Mouse (Mus musculus): Measurements from ENCODE around the gene Itpr2. TPM values are rescaled to one million over a fixed set of nuclear protein-coding genes. Genes with fewer than 3 reads are reported as not detected.

Itpr2 gene
- polyA plus RNA-seq, 1 experiment from 2014 or later: 4.1 TPM

DNA sequence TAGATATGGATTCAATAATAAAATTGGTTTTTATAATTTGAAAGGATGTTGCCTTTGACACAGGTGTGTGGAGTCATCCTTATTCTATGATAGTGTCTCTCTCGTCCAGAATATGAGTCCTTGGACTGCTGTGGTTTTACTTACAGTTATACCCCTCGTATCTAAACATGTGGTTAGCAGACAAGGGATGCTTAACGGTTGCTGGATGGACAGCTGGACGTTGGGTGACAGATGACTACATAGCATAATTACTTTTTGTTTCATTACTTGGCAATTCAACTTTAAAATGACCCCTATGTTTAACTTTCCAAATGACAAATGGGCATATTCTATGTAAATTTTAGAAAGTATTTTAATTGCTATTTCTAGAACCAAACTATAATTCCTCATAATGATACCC is 297.6 kb downstream of the Itpr2 start:
- WGBS: 82% methylated on average over 4 of the region's 4 CpGs
- H3K27ac ChIP-seq: no peak overlapping the region
- H3K27me3 ChIP-seq (ENCODE audit: poor library complexity, severe bottlenecking): no peaks in the 10 kb centered on the region
- DNase-seq (ENCODE audit: extremely low spot score, low spot score): no peak
- H3K9me3 ChIP-seq: no peaks in the 10 kb centered on the region
- no peak overlapping the region for H3K4me3 ChIP-seq
- no peaks in the 10 kb centered on the region for H3K4me1 ChIP-seq
- no peaks in the 10 kb centered on the region for H3K36me3 ChIP-seq (replicated peaks)

DNA sequence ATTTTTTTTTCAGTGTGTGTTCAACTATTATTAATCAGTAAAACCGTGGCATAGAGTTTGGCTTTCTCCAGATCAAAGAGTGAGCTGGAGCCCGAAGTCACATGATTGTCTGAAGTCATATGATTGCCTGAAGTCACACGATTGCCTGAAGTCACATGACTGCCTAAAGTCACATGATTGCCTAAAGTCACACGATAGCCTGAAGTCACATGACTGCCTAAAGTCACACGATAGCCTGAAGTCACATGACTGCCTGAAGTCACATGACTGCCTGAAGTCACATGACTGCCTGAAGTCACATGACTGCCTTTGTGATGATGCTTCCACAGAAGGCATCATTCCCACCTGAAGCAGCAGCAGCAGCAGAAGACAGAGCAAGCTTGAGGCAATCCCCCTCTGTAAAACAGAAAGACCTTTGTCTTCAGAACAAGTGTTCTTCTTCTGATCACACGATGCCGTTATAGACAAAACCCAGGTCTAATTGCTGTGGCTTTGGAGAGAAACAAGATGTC is 304.1 kb downstream of the Itpr2 start:
- no peaks in the 10 kb centered on the region for H3K27me3 ChIP-seq (ENCODE audit: poor library complexity, severe bottlenecking)
- H3K4me1 ChIP-seq: no peaks in the 10 kb centered on the region
- H3K27ac ChIP-seq: no peak overlapping the region
- H3K4me3 ChIP-seq: no peak overlapping the region
- H3K9me3 ChIP-seq: peaks cover 4% of the 10 kb centered on the region; the same call in 1 of the 2 replicates
- WGBS: 94% methylated on average over 7 of the region's 7 CpGs
- no peaks in the 10 kb centered on the region for H3K36me3 ChIP-seq (replicated peaks)
- no peak for DNase-seq (ENCODE audit: extremely low spot score, low spot score)

DNA sequence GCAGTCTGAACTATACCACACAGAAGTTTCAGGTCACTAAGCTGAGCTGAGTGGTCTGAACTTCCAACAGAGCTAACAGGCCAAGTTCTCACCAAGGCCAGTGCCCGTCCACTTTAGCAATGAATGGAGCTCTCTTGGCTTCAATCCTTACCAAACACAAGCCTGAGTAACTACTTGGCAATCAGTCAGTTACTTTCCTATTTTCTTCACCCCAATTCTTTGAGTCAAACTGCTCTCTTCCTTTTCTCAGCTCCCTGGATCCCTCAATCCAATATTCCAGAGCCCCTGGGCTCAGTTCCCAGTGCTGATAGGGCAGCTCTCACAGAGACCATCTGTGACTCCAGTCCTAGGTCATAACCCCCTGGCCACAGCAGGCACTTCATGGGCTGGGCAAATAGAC is 305.3 kb downstream of the Itpr2 start:
- DNase-seq (ENCODE audit: extremely low spot score, low spot score): no peak
- peaks cover 4% of the 10 kb centered on the region; the same call in 1 of the 2 replicates for H3K9me3 ChIP-seq

DNA sequence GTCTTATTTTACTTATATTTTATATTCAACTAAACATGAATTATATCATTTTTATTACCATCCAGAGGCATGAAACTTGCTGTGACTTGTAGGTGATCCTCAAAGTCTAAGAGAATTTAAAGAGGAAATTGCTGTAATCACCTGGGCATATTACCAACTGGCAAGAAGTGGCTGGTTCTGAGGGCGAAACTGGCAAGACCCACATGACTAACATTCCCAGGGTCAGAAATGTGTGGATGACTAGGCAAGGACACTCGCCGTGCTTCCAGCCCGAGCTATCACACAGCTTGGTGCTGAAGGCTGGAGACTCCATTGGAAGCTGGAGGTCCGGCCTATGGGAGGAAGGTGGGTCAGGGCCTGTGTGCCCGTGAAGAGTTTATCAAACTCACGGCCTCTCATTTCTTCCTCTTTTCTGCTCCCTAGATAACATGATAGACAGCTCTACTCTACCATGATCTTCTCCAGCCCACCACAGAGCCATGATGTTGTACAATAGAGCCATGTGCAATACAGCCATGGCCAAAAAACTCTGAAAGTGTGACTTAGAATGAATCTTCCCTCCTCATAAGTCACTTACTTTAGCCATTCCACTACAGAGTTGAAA is 306.1 kb downstream of the Itpr2 start:
- H3K4me1 ChIP-seq: no peaks in the 10 kb centered on the region
- DNase-seq (ENCODE audit: extremely low spot score, low spot score): no peak
- H3K4me3 ChIP-seq: no peak overlapping the region
- H3K9me3 ChIP-seq: peaks cover 4% of the 10 kb centered on the region; the same call in 1 of the 2 replicates
- 92% methylated on average over 7 of the region's 7 CpGs for WGBS
- no peaks in the 10 kb centered on the region for H3K27me3 ChIP-seq (ENCODE audit: poor library complexity, severe bottlenecking)
- H3K36me3 ChIP-seq (replicated peaks): no peaks in the 10 kb centered on the region
- H3K27ac ChIP-seq: no peak overlapping the region

More for the DNA sequence above, 305.3 kb downstream of the Itpr2 start:
- Histone ChIP-seq H3K27ac (no peak overlapping the region), H3K27me3 (ENCODE audit: poor library complexity, severe bottlenecking) (no peaks in the 10 kb centered on the region), H3K4me3 (no peak overlapping the region), H3K36me3 (replicated peaks) (no peaks in the 10 kb centered on the region), H3K4me1 (no peaks in the 10 kb centered on the region)
- WGBS: 87% methylated on average over 1 of the region's 1 CpGs

DNA sequence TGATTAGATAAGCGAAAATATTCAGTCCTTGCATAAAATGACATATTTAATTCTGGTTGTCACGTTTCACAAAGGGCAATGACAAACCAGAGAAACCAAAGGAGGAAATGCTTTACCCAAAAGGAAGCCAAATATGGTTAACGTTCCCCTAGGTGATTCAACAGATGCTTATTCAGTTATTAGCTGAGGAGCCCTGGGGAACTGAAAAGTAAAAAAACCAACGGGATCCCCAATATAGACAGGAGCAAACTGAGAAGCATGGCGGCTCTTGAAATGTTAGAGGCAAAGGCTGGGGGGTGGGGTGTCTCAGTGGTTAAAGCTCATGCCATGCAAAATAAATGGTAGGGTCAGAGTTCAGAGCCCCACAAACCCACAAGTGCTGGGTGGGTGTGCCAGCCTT is 310.1 kb downstream of the Itpr2 start:
- H3K4me3 ChIP-seq: no peak overlapping the region
- no peaks in the 10 kb centered on the region for H3K27me3 ChIP-seq (ENCODE audit: poor library complexity, severe bottlenecking)
- WGBS: 88% methylated on average over 5 of the region's 5 CpGs
- no peak for DNase-seq (ENCODE audit: extremely low spot score, low spot score)
- no peaks in the 10 kb centered on the region for H3K36me3 ChIP-seq (replicated peaks)
- peaks cover 4% of the 10 kb centered on the region; the same call in 1 of the 2 replicates for H3K9me3 ChIP-seq
- H3K4me1 ChIP-seq: no peaks in the 10 kb centered on the region
- H3K27ac ChIP-seq: no peak overlapping the region

DNA sequence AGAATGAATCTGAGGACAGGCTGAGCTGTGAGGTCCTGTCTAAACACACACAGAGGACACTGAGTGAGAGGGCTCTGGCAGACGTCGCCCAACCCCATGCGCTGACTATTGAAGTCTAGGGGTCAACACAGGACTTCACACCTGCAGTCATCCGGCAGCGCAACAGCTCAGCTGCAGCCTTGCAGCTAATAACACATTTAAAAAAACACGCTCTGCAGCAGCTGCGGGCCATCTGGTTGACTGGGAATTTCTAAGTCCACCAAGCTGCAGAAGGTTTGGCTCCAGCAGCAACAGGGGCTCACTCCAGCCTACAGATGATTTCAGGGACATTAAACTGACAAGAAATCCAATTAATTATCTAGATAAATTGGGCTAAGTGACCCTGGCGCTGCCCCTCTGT is 312.0 kb downstream of the Itpr2 start:
- DNase-seq (ENCODE audit: extremely low spot score, low spot score): no peak
- no peak overlapping the region for H3K4me3 ChIP-seq
- no peak overlapping the region for H3K27ac ChIP-seq
- H3K9me3 ChIP-seq: peaks cover 4% of the 10 kb centered on the region; the same call in 1 of the 2 replicates
- no peaks in the 10 kb centered on the region for H3K36me3 ChIP-seq (replicated peaks)
- H3K4me1 ChIP-seq: no peaks in the 10 kb centered on the region
- no peaks in the 10 kb centered on the region for H3K27me3 ChIP-seq (ENCODE audit: poor library complexity, severe bottlenecking)
- 84% methylated on average over 8 of the region's 8 CpGs for WGBS

DNA sequence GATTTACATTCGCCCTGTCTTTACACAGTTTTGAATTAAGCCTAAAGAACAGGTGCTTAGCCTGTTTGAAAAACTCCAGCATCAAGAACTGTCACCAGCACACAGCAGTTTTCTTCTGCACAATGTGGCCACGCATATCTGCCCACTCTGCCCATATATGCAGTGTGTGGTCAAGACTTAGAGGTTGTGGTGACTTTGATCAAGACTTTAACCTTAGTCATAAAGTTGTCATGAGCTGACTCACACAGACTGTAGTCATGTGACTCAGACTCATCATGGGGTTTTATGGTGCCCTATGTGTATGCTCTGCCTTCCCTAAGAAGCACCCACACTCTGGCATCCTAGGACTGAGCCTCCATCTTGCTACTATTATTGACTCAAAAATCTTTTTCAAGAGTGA is 316.5 kb downstream of the Itpr2 start:
- DNase-seq (ENCODE audit: extremely low spot score, low spot score): no peak
- Histone ChIP-seq H3K27me3 (ENCODE audit: poor library complexity, severe bottlenecking) (no peaks in the 10 kb centered on the region), H3K27ac (no peak overlapping the region), H3K4me3 (no peak overlapping the region), H3K9me3 (no peaks in the 10 kb centered on the region), H3K36me3 (replicated peaks) (no peaks in the 10 kb centered on the region), H3K4me1 (no peaks in the 10 kb centered on the region)
- 87% methylated on average over 2 of the region's 2 CpGs for WGBS

DNA sequence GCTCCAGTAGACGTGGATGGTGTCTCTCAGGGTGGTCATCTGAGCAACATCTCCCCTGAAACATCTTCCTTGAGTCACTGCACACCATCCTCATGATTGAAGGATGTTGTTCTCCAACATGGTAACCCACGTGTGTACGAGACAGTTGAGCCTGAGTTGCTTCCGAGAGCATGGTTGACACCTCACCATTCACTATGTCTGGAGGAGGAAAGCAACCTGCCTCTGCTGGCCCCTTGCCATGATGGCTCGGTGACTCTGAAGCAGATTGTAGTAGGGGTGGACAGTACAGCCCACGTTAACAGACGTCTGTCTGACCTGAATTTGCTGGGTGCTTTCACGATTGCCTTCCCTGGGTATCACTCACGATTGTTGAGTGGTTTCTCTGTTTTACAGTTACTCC is 317.3 kb downstream of the Itpr2 start:
- Histone ChIP-seq H3K27ac (no peak overlapping the region), H3K9me3 (no peaks in the 10 kb centered on the region), H3K4me1 (no peaks in the 10 kb centered on the region), H3K4me3 (no peak overlapping the region), H3K36me3 (replicated peaks) (no peaks in the 10 kb centered on the region), H3K27me3 (ENCODE audit: poor library complexity, severe bottlenecking) (no peaks in the 10 kb centered on the region)
- no peak for DNase-seq (ENCODE audit: extremely low spot score, low spot score)
- 90% methylated on average over 9 of the region's 9 CpGs for WGBS

DNA sequence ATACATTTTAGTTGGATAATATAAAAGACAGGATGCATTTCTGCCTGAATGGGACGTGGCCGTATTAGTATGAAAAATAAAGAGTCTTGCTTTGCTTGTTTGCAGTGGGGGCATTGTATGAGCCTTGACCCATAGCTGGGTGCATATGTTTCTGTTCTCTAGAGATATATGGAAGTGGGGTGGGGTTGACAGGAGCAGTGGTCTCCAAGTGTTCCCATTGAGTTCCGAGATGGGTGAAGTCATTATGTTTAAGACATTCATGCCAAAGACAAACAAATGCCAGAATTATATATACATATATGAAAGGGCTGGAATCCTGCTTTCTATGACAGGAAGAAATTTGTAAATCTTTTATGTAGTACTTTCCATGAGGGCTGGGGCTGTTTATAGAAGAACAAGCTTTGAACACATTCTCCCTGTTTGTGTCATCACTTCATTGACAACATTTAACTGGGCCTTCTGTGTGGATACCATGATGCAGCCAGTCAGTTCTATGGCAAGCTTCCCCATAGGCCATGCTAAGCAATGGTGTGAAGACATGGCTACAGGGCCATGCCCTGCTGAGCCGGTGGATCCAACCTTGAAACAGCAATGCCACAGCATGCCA is 327.3 kb downstream of the Itpr2 start:
- H3K4me1 ChIP-seq: no peaks in the 10 kb centered on the region
- no peaks in the 10 kb centered on the region for H3K9me3 ChIP-seq
- DNase-seq (ENCODE audit: extremely low spot score, low spot score): no peak
- H3K4me3 ChIP-seq: no peak overlapping the region
- no peaks in the 10 kb centered on the region for H3K27me3 ChIP-seq (ENCODE audit: poor library complexity, severe bottlenecking)
- H3K36me3 ChIP-seq (replicated peaks): no peaks in the 10 kb centered on the region
- H3K27ac ChIP-seq: no peak overlapping the region
- 93% methylated on average over 4 of the region's 4 CpGs for WGBS

DNA sequence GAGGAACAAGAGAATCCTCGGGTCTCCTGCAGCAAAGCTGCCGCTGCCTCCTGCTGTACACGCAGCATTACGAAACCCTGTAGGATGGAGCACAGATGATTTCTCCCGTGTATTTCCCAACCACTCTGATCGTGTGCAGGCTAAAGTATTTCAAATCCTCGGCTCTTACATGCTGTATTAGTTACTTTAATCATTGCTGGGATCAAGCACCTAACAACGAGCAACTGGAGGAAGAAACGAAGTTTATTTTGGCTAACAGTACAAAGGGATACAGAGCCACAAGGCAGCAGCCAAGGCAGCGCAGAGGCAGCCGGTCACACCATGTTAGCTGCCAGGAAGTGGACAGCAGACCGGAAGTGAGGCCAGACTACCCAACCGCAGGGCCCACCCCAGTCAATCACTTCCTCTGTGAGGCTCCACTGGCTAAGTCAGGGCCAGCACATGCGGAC is 331.4 kb downstream of the Itpr2 start:
- no peak overlapping the region for H3K4me3 ChIP-seq
- no peaks in the 10 kb centered on the region for H3K9me3 ChIP-seq
- no peaks in the 10 kb centered on the region for H3K36me3 ChIP-seq (replicated peaks)
- no peaks in the 10 kb centered on the region for H3K4me1 ChIP-seq
- DNase-seq (ENCODE audit: extremely low spot score, low spot score): no peak
- H3K27me3 ChIP-seq (ENCODE audit: poor library complexity, severe bottlenecking): no peaks in the 10 kb centered on the region
- WGBS: 88% methylated on average over 14 of the region's 14 CpGs
- 0 out of 2 replicates have a peak overlapping the region, but pooled peaks have one; percentile 30 for H3K27ac ChIP-seq

DNA sequence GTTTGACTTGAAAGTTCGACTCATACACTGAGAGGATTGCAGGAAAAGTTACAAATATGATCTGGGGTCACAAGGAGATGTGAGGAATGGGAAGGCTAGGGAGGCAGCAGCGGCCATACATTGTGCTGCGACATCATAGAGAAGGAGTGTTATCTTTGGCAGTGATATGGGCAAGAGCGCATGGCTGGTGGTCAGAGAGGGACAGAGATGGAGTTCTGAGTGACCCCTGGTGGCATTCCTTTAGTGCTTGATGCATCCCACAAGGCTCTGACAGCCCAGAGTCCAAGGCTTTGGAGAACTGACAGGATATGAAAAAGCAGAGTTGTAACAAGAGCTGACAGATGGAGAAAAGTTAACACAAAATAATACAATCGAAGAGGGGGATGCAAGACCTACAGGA is 334.8 kb downstream of the Itpr2 start:
- WGBS: 85% methylated on average over 5 of the region's 5 CpGs
- DNase-seq (ENCODE audit: extremely low spot score, low spot score): no peak

DNA sequence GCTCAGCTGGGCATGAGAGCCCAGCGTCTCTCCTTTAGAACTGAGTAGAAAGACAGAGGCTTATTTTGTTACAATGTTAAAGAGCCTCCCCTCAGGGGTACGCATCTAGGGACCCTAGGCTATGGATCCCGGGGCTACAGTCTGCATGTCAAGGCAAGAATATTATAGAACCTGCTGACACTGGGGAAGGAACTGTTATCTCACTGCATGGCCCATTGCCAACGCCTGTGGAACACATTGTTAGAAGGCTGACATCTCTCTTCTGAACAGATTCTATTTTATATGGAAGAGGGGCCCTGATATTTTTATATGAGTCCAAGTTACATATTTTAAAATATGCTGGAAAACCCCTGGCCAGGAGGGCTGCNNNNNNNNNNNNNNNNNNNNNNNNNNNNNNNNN is 342.4 kb downstream of the Itpr2 start:
- Histone ChIP-seq H3K36me3 (replicated peaks) (no peaks in the 10 kb centered on the region), H3K4me3 (no peak overlapping the region), H3K27me3 (ENCODE audit: poor library complexity, severe bottlenecking) (no peaks in the 10 kb centered on the region), H3K4me1 (no peaks in the 10 kb centered on the region), H3K27ac (no peak overlapping the region), H3K9me3 (no peaks in the 10 kb centered on the region)
- 77% methylated on average over 4 of the region's 4 CpGs for WGBS
- no peak for DNase-seq (ENCODE audit: extremely low spot score, low spot score)

More for the DNA sequence above, 334.8 kb downstream of the Itpr2 start:
- no peaks in the 10 kb centered on the region for H3K9me3 ChIP-seq
- H3K27me3 ChIP-seq (ENCODE audit: poor library complexity, severe bottlenecking): no peaks in the 10 kb centered on the region
- H3K36me3 ChIP-seq (replicated peaks): no peaks in the 10 kb centered on the region
- no peak overlapping the region for H3K4me3 ChIP-seq
- no peaks in the 10 kb centered on the region for H3K4me1 ChIP-seq
- H3K27ac ChIP-seq: no peak overlapping the region

DNA sequence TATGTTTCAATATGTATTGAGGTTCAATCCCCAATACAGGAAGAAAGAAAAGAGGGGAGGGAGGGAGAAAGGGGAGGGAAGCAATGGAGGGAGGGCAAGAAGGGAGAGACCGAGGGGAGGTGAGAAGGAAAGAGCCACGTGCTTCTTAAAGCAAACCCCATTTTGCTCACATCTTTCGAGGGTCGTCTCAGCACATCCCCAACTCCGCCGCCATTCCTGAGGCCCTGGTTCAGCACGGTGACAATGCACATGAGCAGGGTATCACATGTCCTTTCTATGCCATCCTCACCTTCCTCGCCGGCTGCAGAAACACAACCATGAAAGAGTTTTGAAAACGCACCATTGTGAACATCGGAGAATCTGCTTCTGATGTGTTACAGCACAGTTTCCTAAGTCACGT is 343.3 kb downstream of the Itpr2 start:
- H3K4me3 ChIP-seq: no peak overlapping the region
- 95% methylated on average over 12 of the region's 12 CpGs for WGBS
- no peaks in the 10 kb centered on the region for H3K27me3 ChIP-seq (ENCODE audit: poor library complexity, severe bottlenecking)
- H3K27ac ChIP-seq: no peak overlapping the region
- DNase-seq (ENCODE audit: extremely low spot score, low spot score): no peak
- H3K4me1 ChIP-seq: no peaks in the 10 kb centered on the region
- no peaks in the 10 kb centered on the region for H3K9me3 ChIP-seq
- H3K36me3 ChIP-seq (replicated peaks): no peaks in the 10 kb centered on the region
